Mouse (Mus musculus) C2C12 (cell line): ENCODE measurements around the gene Tspan9. TPM values are rescaled to one million over a fixed set of nuclear protein-coding genes. Genes with fewer than 3 reads are reported as not detected.

Experiments used
- H3K27me3 ChIP-seq: one replicate; pipeline ENCODE4 v1.6.1; 2011; ENCODE audit not compliant: control insufficient read depth, insufficient read depth, insufficient read length
- H3K36me3 ChIP-seq: one replicate; pipeline ENCODE4 v1.6.1; 2011; ENCODE audit not compliant: control insufficient read depth, insufficient read depth
- H3K4me3 ChIP-seq: one replicate; pipeline ENCODE4 v1.5.1; 2011; ENCODE audit warnings: mild to moderate bottlenecking, control low read depth; ENCODE audit not compliant: poor library complexity, insufficient read depth, severe bottlenecking
- H3K79me2 ChIP-seq: one replicate; pipeline ENCODE4 v1.6.1; 2011; ENCODE audit not compliant: control insufficient read depth, insufficient read depth
- H3K79me3 ChIP-seq: one replicate; pipeline ENCODE4 v1.6.1; 2011; ENCODE audit warnings: low read depth, control low read depth
- H3ac ChIP-seq: one replicate; pipeline ENCODE3; 2011; ENCODE audit warnings: low read depth; ENCODE audit not compliant: control insufficient read depth, insufficient read length
- CEBPB ChIP-seq: IDR thresholded peaks from one replicate; pipeline ENCODE4 v1.6.1; 2011; ENCODE audit warnings: low read depth, mild to moderate bottlenecking, control low read depth, moderate library complexity
- CTCF ChIP-seq: IDR thresholded peaks from one replicate; pipeline ENCODE4 v1.5.1; 2011; ENCODE audit not compliant: control insufficient read depth, insufficient read depth, insufficient read length
- FOSL1 ChIP-seq: IDR thresholded peaks from one replicate; pipeline ENCODE4 v1.8.0; 2011; ENCODE audit warnings: mild to moderate bottlenecking, low read length; ENCODE audit not compliant: poor library complexity, insufficient read depth, severe bottlenecking
- MAX ChIP-seq: IDR thresholded peaks from one replicate; pipeline ENCODE4 v1.6.1; 2011; ENCODE audit warnings: mild to moderate bottlenecking, control low read depth
- MYOD1 ChIP-seq: IDR thresholded peaks from one replicate; pipeline ENCODE4 v1.6.1; 2011; ENCODE audit warnings: low read depth; ENCODE audit not compliant: control insufficient read depth, insufficient read length
- MYOG ChIP-seq: IDR thresholded peaks from one replicate; pipeline ENCODE4 v1.6.1; 2011; ENCODE audit not compliant: control insufficient read depth, insufficient read length; ENCODE audit errors: extremely low read depth
- USF1 ChIP-seq: IDR thresholded peaks from one replicate; pipeline ENCODE4 v1.6.1; 2011; ENCODE audit warnings: low read depth, mild to moderate bottlenecking, control low read depth, moderate library complexity
- polyA plus RNA-seq: library from polyadenylated mRNA; unstranded; fragments of >200 nt; fragmentation: generic; extraction: Trizol; gene quantifications from one replicate; pipeline ENCODE4 v1.2.1, GENCODE M21; 2012; ENCODE audit warnings: missing spikeins

The Tspan9 gene
- polyA plus RNA-seq, 1 experiment: 57.6 TPM

DNA sequence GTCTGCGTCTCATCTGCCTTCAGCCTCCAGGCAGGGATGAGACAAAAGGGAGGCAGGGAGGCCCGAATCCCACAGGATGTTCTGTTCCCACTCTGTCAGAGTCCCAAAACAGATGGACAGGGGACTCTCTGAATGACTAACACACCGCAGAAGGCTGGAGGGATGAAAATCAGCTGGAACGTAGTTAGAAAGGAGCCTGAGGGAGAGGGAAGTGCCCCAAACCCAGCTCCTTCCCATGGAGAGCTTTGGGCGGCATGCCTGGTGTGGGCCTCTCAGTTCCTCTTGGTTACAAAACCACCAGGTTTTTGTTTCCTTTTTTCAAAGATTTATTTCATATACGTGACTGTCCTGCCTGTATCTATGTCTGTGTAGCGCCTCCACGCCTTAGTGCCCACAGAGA is 35.7 kb downstream of the Tspan9 start:
- Histone ChIP-seq H3K36me3 (no peaks in the 10 kb centered on the region), H3K79me2 (no peaks in the 10 kb centered on the region), H3ac (no peak overlapping the region), H3K79me3 (no peaks in the 10 kb centered on the region), H3K27me3 (no peaks in the 10 kb centered on the region), H3K4me3 (no peak overlapping the region)
- TF ChIP-seq MAX: no peak
- no peak for TF ChIP-seq MYOD1
- no peak for TF ChIP-seq CTCF
- no peak for TF ChIP-seq USF1
- TF ChIP-seq FOSL1: no peak
- TF ChIP-seq CEBPB: no peak
- no peak for TF ChIP-seq MYOG

DNA sequence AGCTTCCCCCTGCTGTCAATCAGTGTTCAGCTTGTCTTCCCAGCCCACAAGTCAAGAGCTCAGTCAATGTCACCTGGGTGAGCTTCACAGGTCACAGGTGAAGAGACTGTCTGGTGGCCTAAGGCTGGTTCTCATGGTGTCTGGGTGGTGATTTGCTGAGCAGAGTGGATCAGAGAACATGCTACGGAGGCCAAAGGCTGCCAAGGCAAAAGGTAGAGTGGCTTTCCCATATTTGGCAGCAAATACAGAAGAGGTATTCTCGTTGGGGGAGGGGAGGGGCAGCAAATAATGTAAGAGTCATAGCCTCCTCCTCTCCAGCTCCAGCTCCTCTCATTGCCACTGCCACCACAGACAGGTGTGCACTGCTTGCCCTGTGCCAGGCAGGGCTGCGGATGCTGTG is 37.2 kb downstream of the Tspan9 start:
- Histone ChIP-seq H3K79me2 (no peaks in the 10 kb centered on the region), H3K4me3 (no peak overlapping the region), H3ac (no peak overlapping the region), H3K27me3 (no peaks in the 10 kb centered on the region), H3K36me3 (no peaks in the 10 kb centered on the region), H3K79me3 (no peaks in the 10 kb centered on the region)
- TF ChIP-seq MYOG: no peak
- no peak for TF ChIP-seq CEBPB
- TF ChIP-seq FOSL1: no peak

DNA sequence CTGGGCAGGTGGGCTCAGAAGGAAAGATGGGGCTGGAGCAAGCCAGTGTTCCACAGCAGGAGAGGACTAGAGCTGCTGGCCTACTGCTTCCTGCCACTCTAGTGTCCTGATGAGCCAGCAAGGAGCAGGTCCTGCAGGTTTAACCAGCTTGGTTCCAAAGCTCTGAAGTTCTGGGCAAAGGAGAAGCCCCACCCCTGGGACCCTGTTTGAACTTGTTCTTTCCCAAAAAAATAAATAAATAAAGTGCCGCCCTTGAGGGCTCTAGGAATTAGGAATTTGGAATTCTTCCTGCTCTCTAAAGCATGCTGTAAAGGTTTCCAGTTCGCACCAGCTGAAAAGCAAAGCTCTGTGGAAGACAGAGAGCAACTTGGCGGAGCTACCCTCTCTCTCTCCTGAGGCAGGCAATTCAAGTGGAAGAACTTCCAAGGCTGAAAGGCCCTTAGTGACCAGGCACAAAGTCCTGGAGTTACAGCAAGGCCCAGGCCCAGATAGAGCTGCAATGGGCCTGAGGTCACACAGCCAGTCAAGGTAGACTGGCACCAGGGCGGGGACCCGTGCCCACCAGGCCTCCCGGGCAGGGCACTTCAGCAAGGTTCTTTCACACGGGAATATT is 38.6 kb downstream of the Tspan9 start:
- H3K79me2 ChIP-seq: no peaks in the 10 kb centered on the region
- no peaks in the 10 kb centered on the region for H3K79me3 ChIP-seq
- H3K27me3 ChIP-seq: no peaks in the 10 kb centered on the region
- TF ChIP-seq CTCF: no peak
- no peaks in the 10 kb centered on the region for H3K36me3 ChIP-seq
- H3K4me3 ChIP-seq: no peak overlapping the region
- H3ac ChIP-seq: no peak overlapping the region

DNA sequence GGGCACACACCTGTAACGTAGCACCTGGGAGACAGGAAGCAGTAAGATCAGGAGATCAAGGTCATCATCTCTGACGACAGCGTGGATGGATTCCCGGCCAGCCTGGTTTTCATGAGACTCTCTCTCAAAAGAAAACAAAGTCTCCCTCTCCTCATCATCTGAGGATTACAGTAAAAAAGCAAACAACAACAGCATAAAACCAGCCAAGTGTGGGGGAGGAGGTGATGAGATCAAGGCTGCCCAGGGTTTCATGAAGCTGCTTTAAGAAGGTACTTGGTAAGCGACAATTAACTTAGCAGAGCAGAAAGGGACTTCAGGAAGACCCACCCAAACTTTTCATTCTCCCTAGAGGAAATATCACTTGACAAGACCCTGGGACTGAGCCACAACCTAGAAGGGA is 39.5 kb downstream of the Tspan9 start:
- no peak for TF ChIP-seq MYOD1
- no peak for TF ChIP-seq CTCF
- no peak for TF ChIP-seq USF1
- TF ChIP-seq FOSL1: no peak
- no peak for TF ChIP-seq MAX
- no peak for TF ChIP-seq CEBPB
- no peak for TF ChIP-seq MYOG
- H3K79me3 ChIP-seq: no peaks in the 10 kb centered on the region
- no peaks in the 10 kb centered on the region for H3K36me3 ChIP-seq
- no peak overlapping the region for H3K4me3 ChIP-seq
- no peaks in the 10 kb centered on the region for H3K27me3 ChIP-seq
- H3K79me2 ChIP-seq: no peaks in the 10 kb centered on the region
- no peak overlapping the region for H3ac ChIP-seq

DNA sequence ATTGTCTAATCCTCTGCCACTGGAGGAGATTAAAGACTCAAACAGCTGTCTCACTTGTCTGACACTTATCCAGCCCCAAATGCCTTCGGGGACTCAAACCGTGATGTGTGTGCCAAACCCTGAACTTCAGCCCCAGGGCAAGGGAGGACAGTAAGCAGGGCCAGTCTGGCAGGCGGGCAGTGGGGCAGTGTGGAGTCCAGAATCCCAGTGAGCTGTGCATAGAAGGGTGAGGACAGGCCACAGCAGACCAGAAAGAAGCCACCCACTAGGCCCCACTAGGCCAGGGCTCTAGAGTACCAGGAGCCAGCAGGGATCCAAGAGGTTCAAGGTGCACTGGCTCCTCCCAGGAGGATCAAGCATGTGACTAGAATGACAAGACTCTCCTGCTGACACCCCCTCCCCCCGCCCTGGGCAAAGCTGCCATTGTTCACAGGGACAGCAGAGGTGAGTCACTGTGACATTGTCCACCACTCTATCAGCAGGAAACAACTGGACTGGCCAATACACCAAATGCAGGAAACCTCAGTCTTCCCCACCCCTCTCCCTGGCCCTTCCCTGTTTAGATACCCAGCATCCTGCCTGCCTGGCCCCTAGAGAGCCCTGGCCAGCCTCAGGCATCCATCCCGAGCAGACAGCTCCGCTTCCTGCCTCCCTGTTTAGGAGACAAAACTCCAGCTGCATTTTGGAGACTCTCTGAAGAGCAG is 40.9 kb downstream of the Tspan9 start:
- H3K4me3 ChIP-seq: no peak overlapping the region
- TF ChIP-seq MYOD1: peak; percentile 83
- no peak for TF ChIP-seq CEBPB
- peak; percentile 9 for TF ChIP-seq MAX
- peak; percentile 12 for TF ChIP-seq FOSL1
- no peak for TF ChIP-seq USF1
- H3K79me3 ChIP-seq: no peaks in the 10 kb centered on the region
- no peaks in the 10 kb centered on the region for H3K36me3 ChIP-seq
- peak overlapping the region; percentile 31 for H3ac ChIP-seq
- no peaks in the 10 kb centered on the region for H3K27me3 ChIP-seq
- H3K79me2 ChIP-seq: no peaks in the 10 kb centered on the region

DNA sequence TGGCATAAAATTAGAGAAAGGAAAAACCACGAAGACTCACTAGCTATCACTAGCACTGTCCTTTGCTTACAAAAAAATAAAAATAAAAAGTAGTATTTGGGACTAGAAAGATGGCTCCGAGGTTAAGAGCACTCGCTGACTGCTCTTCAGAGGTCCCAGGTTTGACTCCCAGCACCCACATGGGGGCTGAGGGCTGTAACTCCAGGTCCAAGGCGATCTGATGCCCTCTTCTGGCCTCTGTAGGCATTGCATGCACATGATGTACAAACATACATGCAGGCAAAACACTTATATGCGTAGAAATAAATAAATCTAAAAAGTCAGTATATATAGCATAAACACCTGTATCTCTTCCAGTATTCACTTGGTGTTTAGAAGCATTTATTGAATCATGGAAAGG is 43.5 kb downstream of the Tspan9 start:
- Histone ChIP-seq H3K79me3 (no peaks in the 10 kb centered on the region), H3K27me3 (no peaks in the 10 kb centered on the region), H3K36me3 (no peaks in the 10 kb centered on the region), H3K79me2 (no peaks in the 10 kb centered on the region), H3K4me3 (no peak overlapping the region), H3ac (no peak overlapping the region)
- TF ChIP-seq FOSL1: no peak
- TF ChIP-seq CTCF: no peak
- TF ChIP-seq CEBPB: no peak
- TF ChIP-seq MYOD1: no peak
- no peak for TF ChIP-seq MAX
- no peak for TF ChIP-seq MYOG
- no peak for TF ChIP-seq USF1
